Mouse (Mus musculus): Measurements from ENCODE around the gene Cdk4. TPM values are rescaled to one million over a fixed set of nuclear protein-coding genes. Genes with fewer than 3 reads are reported as not detected.

Cdk4 gene
- 1,296 and 1,322 TPM in 2 replicates for polyA plus RNA-seq (2015; fragmentation: Nextera tagmentation; extraction: Ambion mirVana)

DNA sequence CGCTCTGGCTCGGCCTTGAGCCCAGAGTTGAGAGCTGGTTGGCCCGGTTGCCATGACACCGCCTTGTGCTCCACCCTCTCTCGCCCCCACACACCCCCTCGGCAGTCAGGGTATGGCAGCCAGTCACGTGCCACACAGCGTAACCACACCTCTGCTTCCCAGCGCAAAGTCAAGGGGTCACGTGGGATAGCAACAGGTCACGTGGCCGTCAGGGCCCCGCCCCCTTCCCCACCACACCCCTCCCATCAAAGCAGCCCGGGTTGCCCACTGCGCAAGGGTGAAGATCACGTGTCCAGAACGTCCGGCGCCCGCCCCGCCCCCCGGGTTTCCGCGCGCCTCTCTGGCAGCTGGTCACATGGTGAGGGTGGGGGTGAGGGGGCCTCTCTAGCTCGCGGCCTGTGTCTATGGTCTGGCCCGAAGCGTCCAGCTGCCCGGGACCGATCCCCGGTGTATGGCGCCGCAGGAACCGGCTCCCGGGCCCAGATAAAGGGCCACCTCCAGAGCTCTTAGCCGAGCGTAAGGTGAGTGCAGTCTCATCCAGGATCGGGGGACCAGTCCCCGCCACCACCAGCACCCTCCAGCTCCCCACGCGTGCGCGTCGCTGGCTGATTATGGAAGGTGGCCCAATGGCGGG lies at the start of gene Cdk4:
TSS of gene Cdk4 (plus strand) at position 296 of the 634 bp plus-strand sequence.
- Histone ChIP-seq H3K27me3 (peaks cover 13% of the 10 kb centered on the region), H3K27ac (peak within 1 kb of the TSS; percentile 88), H3K4me2 (peak within 1 kb of the TSS; percentile 76), H3K36me3 (peaks cover 38% of the 10 kb centered on the region), H3K4me1 (peaks cover 38% of the 10 kb centered on the region), H3K9me3 (no peaks in the 10 kb centered on the region), H3K4me3 (peak within 1 kb of the TSS; percentile 82), H3K9ac (peak within 1 kb of the TSS; percentile 80)
- ATAC-seq (ENCODE audit: insufficient number of reproducible peaks, low FRiP score, low TSS enrichment, low read depth): peak; percentile 93
- under 1% methylated on average over 46 of the region's 46 CpGs for WGBS

DNA sequence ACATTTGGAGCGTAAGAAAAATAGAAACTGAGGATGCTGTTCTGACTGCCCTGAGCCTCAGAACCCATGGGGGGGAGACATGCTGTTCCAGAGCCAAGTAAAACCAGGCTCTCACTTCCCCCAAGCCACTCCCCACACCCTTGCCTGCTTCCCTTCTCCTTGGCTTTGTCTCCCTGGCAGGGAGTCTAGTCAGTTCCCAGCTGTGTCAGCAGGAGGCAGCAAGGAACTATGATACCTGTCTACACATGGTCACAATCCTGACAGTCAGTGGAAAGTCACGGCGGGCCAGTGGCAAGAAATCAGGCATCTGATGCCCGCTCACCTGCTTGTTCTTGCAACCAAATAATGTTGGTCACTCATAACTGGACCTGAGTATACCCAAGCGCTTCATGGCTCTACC lies 46.8 kb upstream of the Cdk4 start:
- Histone ChIP-seq H3K9me3 (no peaks in the 10 kb centered on the region), H3K4me1 (peaks cover 11% of the 10 kb centered on the region), H3K9ac (no peak overlapping the region), H3K4me3 (no peak overlapping the region), H3K27ac (no peak overlapping the region), H3K4me2 (no peak overlapping the region), H3K27me3 (no peaks in the 10 kb centered on the region), H3K36me3 (0 out of 2 replicates have a peak, but pooled peaks cover 3% of the 10 kb centered on the region)
- no peak for ATAC-seq (ENCODE audit: insufficient number of reproducible peaks, low FRiP score, low TSS enrichment, low read depth)
- WGBS: 39% methylated on average over 5 of the region's 5 CpGs

DNA sequence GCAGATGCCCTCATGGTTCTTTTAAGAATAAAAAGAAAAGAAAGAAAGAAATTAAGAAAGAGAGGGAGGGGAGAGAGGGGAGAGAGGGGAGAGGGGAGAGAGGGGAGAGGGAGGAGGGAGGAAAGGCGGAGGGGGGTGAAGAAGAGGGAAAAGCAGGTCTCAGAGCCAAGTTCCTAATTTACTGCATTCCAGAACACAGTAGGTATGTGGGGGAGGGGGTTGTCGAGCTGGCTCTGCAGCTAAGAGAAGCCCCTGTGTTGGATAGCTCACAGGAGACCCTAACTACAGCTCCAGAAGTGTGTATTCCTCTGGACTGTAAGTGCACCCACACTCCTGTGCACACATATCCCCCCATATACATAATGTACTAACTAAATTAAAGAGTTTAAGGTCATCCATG lies 46.3 kb upstream of the Cdk4 start:
- no peak overlapping the region for H3K4me2 ChIP-seq
- H3K27ac ChIP-seq: no peak overlapping the region
- WGBS: 21% methylated on average over 2 of the region's 2 CpGs
- no peak overlapping the region for H3K4me3 ChIP-seq
- no peak overlapping the region for H3K9ac ChIP-seq
- no peaks in the 10 kb centered on the region for H3K9me3 ChIP-seq
- H3K36me3 ChIP-seq: peaks cover 7% of the 10 kb centered on the region
- ATAC-seq (ENCODE audit: insufficient number of reproducible peaks, low FRiP score, low TSS enrichment, low read depth): no peak
- no peaks in the 10 kb centered on the region for H3K27me3 ChIP-seq
- peaks cover 11% of the 10 kb centered on the region for H3K4me1 ChIP-seq

DNA sequence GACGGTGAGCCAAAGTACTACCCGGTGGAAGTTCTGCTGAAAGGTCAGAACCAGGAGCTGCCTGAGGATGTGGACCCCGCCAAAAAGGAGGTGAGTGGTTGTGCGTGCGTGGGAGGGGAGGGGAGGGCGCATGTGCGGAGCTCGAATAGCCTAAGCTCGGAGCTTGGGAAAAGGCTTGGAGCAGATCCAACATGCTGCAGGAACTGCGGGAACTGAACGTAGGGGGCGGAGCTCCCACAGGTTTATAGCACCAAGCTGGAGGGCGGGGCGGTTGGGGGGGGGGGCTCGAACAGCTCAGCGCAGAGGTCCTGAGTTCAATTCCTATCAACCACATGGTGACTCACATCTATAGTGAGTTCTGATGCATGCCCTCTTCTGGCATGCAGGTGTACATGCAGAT lies 44.9 kb upstream of the Cdk4 start:
- no peak for ATAC-seq (ENCODE audit: insufficient number of reproducible peaks, low FRiP score, low TSS enrichment, low read depth)
- Histone ChIP-seq H3K9ac (no peak overlapping the region), H3K4me2 (no peak overlapping the region), H3K9me3 (no peaks in the 10 kb centered on the region), H3K27me3 (no peaks in the 10 kb centered on the region), H3K4me3 (no peak overlapping the region), H3K4me1 (peaks cover 11% of the 10 kb centered on the region), H3K27ac (no peak overlapping the region), H3K36me3 (peaks cover 17% of the 10 kb centered on the region)
- 59% methylated on average over 16 of the region's 16 CpGs for WGBS

DNA sequence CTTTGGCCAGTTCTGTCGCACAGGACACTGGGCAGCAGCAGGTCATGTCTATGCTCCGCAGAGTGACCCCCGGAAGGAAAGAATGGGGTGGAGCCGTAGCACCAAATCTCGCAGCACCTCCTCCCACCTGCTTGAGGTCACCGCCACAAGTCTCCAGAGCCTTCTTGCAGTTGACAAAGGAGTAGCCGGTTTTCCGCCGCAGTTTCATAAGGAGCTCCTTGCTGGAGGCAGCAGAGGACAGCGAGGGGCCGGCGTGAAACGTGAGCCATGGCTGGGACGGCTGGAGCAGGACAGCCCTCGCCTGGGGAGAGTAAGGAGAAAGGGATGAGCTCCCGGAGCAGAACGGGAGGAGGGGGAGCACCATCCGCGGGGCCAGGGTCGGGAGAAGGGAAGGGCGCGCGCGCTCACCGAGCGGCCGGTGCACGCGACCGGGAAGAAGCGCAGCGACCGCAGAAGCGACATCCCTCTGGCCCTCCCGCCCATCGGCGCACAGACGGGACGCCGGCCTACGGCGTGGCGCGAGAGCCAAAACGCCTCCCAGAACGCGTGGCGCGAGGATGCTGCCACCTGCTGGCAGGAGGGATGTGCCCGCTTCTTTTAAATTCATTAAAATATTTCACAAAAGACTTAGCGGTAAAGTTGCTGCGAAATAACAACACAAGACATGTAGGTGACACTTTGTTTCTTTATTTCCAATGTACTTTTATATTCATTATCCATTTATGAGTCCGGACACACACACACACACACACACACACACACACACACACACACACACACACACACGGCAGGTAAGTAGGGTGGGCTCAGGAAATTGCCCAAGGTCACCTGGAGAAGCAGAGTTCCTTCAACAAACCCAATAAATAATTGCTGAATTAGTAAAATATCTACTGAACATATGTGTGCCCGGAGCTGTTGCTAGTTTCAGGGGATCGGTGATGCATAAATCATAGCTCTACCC lies 32.7 kb upstream of the Cdk4 start, which contains the start of gene Tsfm:
TSS of gene Tsfm (minus strand) at position 505 of the 961 bp plus-strand sequence.
- H3K4me2 ChIP-seq: peak within 1 kb of the TSS; percentile 65
- peak within 1 kb of the TSS; percentile 90 for H3K9ac ChIP-seq
- H3K4me1 ChIP-seq: peaks cover 12% of the 10 kb centered on the region; the same call in 1 of the 2 replicates
- ATAC-seq (ENCODE audit: insufficient number of reproducible peaks, low FRiP score, low TSS enrichment, low read depth): 0 out of 2 replicates have a peak, but pooled peaks have one; percentile 56
- peaks cover 29% of the 10 kb centered on the region for H3K36me3 ChIP-seq
- no peaks in the 10 kb centered on the region for H3K9me3 ChIP-seq
- H3K4me3 ChIP-seq: peak within 1 kb of the TSS; percentile 89
- peak within 1 kb of the TSS; percentile 67 for H3K27ac ChIP-seq
- 4% methylated on average over 56 of the region's 56 CpGs for WGBS
- no peaks in the 10 kb centered on the region for H3K27me3 ChIP-seq

DNA sequence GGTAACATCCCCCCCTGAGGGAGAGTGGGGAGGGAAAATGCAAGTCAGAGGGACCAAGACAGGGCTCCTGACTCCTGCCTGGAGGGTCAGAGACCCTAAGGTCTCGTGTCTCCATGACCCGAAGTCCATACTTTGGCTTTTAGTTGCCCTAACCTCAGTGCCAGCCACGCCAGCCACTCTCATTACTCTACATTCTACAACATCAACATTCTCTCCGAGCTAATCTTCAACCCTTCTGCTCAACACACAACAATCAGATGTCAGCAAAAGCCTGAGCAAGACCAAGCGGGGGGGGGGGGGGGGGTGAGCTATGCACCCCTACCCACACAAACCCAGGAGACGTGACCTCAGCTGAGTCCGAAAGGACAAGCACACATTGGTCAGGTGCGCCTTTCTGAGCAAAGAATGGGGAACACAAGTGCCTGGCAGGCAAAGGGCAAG lies 30.0 kb upstream of the Cdk4 start:
- no peaks in the 10 kb centered on the region for H3K9me3 ChIP-seq
- no peaks in the 10 kb centered on the region for H3K27me3 ChIP-seq
- 81% methylated on average over 8 of the region's 8 CpGs for WGBS
- 0 out of 2 replicates have a peak, but pooled peaks have one; percentile 37 for ATAC-seq (ENCODE audit: insufficient number of reproducible peaks, low FRiP score, low TSS enrichment, low read depth)
- H3K36me3 ChIP-seq: peaks cover 2% of the 10 kb centered on the region
- H3K27ac ChIP-seq: no peak overlapping the region
- H3K9ac ChIP-seq: no peak overlapping the region
- no peak overlapping the region for H3K4me3 ChIP-seq
- H3K4me1 ChIP-seq: peaks cover 12% of the 10 kb centered on the region; the same call in 1 of the 2 replicates
- no peak overlapping the region for H3K4me2 ChIP-seq

DNA sequence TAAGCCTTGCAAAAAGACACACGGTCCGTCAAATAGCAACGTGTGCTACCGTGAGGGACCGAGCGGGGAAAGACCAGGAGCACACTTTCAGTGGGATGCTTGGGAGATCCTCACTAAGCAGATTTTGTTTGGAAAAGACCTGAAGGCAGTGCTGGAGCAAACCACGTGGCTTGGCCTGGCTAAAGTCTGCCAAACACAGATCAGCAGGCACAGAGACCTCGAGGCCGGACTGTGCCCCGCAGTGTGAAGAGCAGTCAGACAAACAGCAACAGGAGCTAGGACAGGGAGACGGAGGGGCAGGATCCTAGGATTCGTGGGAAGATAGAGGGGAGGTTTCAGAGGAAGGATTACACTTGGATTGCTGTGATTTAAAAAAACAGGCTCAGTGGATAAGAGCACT lies 27.1 kb upstream of the Cdk4 start:
- H3K9ac ChIP-seq: no peak overlapping the region
- 80% methylated on average over 12 of the region's 12 CpGs for WGBS
- H3K4me2 ChIP-seq: no peak overlapping the region
- H3K27ac ChIP-seq: no peak overlapping the region
- H3K4me3 ChIP-seq: no peak overlapping the region
- 0 out of 2 replicates have a peak, but pooled peaks cover 4% of the 10 kb centered on the region for H3K4me1 ChIP-seq
- H3K9me3 ChIP-seq: no peaks in the 10 kb centered on the region
- no peaks in the 10 kb centered on the region; the same call in 1 of the 2 replicates for H3K36me3 ChIP-seq
- H3K27me3 ChIP-seq: no peaks in the 10 kb centered on the region
- ATAC-seq (ENCODE audit: insufficient number of reproducible peaks, low FRiP score, low TSS enrichment, low read depth): no peak

DNA sequence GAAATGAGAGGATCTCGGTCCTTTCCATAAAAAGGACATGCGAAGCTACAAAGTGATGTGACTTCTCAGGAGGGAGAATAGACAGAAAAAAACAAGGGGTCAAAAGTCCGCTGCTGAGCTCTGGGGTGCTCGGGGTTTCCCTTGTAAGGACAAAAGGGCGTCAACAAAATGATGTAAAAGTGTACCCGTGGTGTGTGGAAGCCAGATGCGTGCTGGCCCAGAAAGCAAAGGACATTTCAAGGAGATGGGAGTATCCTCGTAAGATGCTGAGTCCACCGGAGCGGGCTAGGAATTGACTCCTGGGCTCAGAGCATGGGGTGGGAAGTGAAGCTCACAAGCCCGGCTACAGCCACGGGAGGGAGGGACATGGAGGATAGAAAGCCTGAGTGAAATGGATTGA lies 25.7 kb upstream of the Cdk4 start:
- H3K4me2 ChIP-seq: no peak overlapping the region
- H3K36me3 ChIP-seq: no peaks in the 10 kb centered on the region; the same call in 1 of the 2 replicates
- no peak for ATAC-seq (ENCODE audit: insufficient number of reproducible peaks, low FRiP score, low TSS enrichment, low read depth)
- WGBS: 73% methylated on average over 12 of the region's 12 CpGs
- no peaks in the 10 kb centered on the region for H3K9me3 ChIP-seq
- peaks cover 7% of the 10 kb centered on the region; the same call in 1 of the 2 replicates for H3K4me1 ChIP-seq
- H3K4me3 ChIP-seq: no peak overlapping the region
- H3K9ac ChIP-seq: no peak overlapping the region
- H3K27me3 ChIP-seq: no peaks in the 10 kb centered on the region
- no peak overlapping the region for H3K27ac ChIP-seq

DNA sequence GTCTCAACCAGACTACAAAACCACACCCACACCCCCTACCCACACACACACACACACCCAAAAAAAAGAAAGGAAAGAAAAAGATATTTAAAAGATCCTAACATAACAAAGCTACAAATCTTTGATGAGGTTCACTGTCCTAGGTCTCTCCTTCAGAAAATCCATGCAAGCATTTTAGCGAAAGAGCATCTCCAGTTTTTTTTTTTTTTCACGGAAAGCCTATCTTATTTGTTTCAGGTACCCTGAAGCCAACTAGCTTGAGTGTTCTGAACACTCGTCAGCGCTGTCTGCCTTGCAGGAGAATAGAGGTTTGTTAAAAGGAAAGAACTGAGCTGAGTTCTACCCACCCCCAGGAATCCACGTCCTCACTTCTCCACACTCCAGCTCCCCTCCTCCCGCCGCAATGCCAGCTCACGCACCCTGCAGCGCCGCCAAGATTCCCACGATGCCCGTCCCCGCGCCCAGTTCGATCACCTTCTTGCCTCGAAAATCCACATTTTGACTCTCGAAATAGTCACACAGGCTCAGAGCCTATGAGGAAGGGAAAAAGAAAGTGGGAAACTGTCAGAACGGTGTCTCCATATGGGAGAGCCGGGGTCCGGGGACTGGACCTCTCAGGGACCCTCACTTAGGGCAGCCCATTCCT lies 22.6 kb upstream of the Cdk4 start:
- Histone ChIP-seq H3K36me3 (peaks cover 19% of the 10 kb centered on the region), H3K27ac (peak overlapping the region; percentile 94), H3K9ac (peak overlapping the region; percentile 75), H3K27me3 (no peaks in the 10 kb centered on the region), H3K4me2 (peak overlapping the region; percentile 93), H3K9me3 (no peaks in the 10 kb centered on the region), H3K4me3 (peak overlapping the region; percentile 92), H3K4me1 (peaks cover 14% of the 10 kb centered on the region; the same call in 1 of the 2 replicates)
- WGBS: 1% methylated on average over 20 of the region's 20 CpGs
- no peak for ATAC-seq (ENCODE audit: insufficient number of reproducible peaks, low FRiP score, low TSS enrichment, low read depth)

DNA sequence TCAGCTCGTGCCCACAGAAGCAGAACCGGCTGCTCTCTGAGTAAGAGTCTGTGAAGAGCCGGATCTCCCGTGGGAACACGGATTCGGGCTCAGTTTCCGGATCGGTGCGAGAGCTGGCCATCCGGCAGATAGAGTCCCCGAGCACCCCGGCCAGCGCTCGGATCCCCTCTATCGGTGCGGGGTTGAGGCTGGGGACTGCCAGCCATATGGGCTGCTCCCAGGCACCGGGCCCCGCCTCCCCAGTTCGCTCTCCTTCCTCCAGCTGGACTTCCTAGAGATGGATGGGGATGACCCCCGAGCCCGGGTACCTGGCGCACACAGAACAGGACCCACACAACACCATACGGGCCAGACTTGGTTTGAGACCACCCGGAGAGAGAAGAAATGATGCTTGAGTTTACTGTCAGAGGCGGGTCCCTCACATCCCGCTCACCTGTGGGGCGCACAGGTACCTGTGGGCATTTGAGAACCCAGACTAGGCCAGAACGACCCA lies 22.0 kb upstream of the Cdk4 start, which contains the start of the genes Mettl1 and Eef1akmt3:
TSS of gene Mettl1 (plus strand) at position 141 of the 493 bp plus-strand sequence.
TSS of gene Eef1akmt3 (minus strand) at position 240 of the 493 bp plus-strand sequence.
- Histone ChIP-seq H3K27me3 (no peaks in the 10 kb centered on the region; the same call in 1 of the 2 replicates), H3K4me3 (peak within 1 kb of the TSS; percentile 92), H3K9me3 (no peaks in the 10 kb centered on the region), H3K4me1 (peaks cover 14% of the 10 kb centered on the region; the same call in 1 of the 2 replicates), H3K4me2 (peak within 1 kb of the TSS; percentile 93), H3K9ac (peak within 1 kb of the TSS; percentile 75), H3K36me3 (peaks cover 24% of the 10 kb centered on the region), H3K27ac (peak within 1 kb of the TSS; percentile 94)
- ATAC-seq (ENCODE audit: insufficient number of reproducible peaks, low FRiP score, low TSS enrichment, low read depth): peak; percentile 37
- WGBS: under 1% methylated on average over 28 of the region's 28 CpGs

DNA sequence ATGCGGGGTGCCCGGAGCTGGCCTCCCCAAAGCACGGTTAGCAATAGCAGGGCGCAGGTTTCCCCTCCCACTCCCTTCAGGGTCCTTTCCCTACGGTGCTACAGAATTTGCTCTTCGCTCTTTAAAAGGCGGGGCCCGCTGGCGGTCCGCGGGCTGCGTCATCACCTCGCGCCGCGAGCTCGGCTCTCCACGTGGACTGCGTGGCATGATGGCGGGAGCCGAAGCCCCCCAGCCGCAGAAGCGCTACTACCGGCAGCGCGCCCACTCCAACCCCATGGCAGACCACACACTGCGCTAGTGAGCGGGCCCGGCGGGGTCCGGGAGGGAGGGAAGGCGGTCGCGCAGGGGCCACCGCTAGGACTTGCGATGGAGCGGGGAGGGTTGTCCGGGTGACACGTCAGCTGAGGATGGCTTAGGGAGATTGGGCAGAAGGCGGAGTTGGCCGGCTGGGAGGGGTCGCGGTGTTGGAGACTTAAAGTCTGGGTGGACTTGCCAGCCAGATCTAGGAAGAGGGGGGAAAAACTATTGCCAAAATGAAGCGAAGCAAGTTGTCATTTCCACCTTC lies 21.5 kb upstream of the Cdk4 start:
- WGBS: under 1% methylated on average over 44 of the region's 44 CpGs
- H3K36me3 ChIP-seq: peaks cover 29% of the 10 kb centered on the region
- H3K4me1 ChIP-seq: peaks cover 14% of the 10 kb centered on the region; the same call in 1 of the 2 replicates
- H3K9me3 ChIP-seq: no peaks in the 10 kb centered on the region
- H3K27ac ChIP-seq: peak overlapping the region; percentile 94
- peak overlapping the region; percentile 75 for H3K9ac ChIP-seq
- H3K27me3 ChIP-seq: peaks cover 2% of the 10 kb centered on the region
- peak overlapping the region; percentile 93 for H3K4me2 ChIP-seq
- ATAC-seq (ENCODE audit: insufficient number of reproducible peaks, low FRiP score, low TSS enrichment, low read depth): peak; percentile 83
- peak overlapping the region; percentile 92 for H3K4me3 ChIP-seq
